Mouse (Mus musculus) heart, adult 2 months (tissue): ENCODE measurements at regions not wholly inside any gene's neighbourhood (a gene's known extent, or its start where the extent isn't known, plus 50 kb on each side); places are given as distances from the start of the nearest gene placed in this dataset.

Experiments
- EP300 ChIP-seq: fragments of 200-500 bp; IDR thresholded peaks from 2 replicates; pipeline ENCODE4 v1.6.1; 2011; ENCODE audit warnings: low read depth, low read length, control low read depth; ENCODE audit not compliant: insufficient read depth
- POLR2A ChIP-seq: fragments of 200-500 bp; IDR thresholded peaks from 2 replicates; pipeline ENCODE4 v1.6.1; 2011; ENCODE audit warnings: mild to moderate bottlenecking, low read depth, low read length, control low read depth; ENCODE audit not compliant: insufficient read depth

DNA sequence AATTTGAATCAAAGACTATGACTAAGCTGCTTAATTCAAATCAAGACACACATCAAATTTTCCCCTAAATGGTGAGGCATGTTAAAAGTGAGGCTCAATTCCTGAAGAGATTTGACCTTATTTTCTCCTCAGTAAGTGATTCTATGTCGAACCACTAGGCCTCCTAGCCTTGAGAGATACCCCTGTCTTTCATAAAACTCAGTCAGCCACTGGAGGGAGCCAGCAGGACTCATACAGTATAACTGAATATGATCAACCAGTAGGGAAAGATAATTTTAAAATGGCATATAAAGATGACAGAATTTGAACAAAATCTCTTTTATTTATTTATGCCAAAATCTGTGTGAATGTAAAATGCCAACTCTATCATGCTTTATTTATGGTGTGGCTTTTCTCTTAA is 626.5 kb upstream of the Pkn2 start:
- TF ChIP-seq POLR2A, result no peak
- TF ChIP-seq EP300, result no peak
